ENCODE assay signal across 29 mouse cellular contexts in the genomic region with DNA sequence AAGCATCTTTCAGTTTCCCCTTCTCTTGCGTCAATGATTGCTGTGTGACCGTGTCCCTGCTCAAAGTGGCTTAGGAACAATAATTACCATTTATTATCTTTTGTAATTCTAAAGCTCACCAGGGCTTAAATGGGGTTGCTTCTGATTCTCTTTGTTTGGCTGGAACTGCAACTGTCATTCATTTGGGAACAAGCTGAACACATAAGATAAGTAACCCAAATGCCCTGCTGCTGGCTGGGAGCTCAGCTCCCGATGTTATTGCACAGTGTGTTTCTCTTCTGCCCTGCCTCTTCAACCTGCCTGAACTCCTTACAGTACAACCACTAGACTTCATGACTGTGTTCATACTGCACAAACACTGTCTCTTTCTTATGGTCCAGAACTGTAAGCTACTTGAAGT. TPM values are rescaled to one million over a fixed set of nuclear protein-coding genes. Genes with fewer than 3 reads are reported as not detected.
DNase-seq lines count a peak whose midpoint lies in the region; ATAC-seq lines count a peak whose summit lies in the region.
"Had no signal": no experiment of that assay in that cellular context is flagged by ENCODE, and none has a peak within 500 bp of the region (broad histone marks: within the 10 kb centered on the region; RNA-seq: fewer than 3 reads in every experiment).

No protein-coding gene starts in this region.

- H3K4me3 ChIP-seq in forebrain, embryonic 14.5 days (ENCODE audit: low read depth, low read length), result no peak overlapping the region
- no peak overlapping the region for H3K4me3 ChIP-seq in forebrain, embryonic 10.5 days
- no peak overlapping the region for H3K4me3 ChIP-seq in midbrain, embryonic 11.5 days (ENCODE audit: low read depth, low read length)
- no peak overlapping the region for H3K4me3 ChIP-seq in midbrain, embryonic 10.5 days
- no peak overlapping the region for H3K4me3 ChIP-seq in midbrain, embryonic 14.5 days (replicated peaks; ENCODE audit: low read depth, low read length)
- H3K4me3 ChIP-seq: embryonic facial prominence, embryonic 15.5 days; erythroblast, embryonic 14.5 days; gastrocnemius, adult 2 months; heart, embryonic 12.5 days; hindbrain, embryonic 12.5 days had no signal

- peak; percentile 15 for DNase-seq in forebrain, embryonic 14.5 days (ENCODE audit: low spot score)
- no peak for DNase-seq in forebrain, embryonic 10.5 days (ENCODE audit: extremely low spot score, low spot score)
- DNase-seq in midbrain, embryonic 11.5 days (ENCODE audit: low spot score, missing footprints), result no peak
- DNase-seq in midbrain, embryonic 10.5 days (ENCODE audit: low spot score), result no peak
- peak; percentile 42 for DNase-seq in midbrain, embryonic 14.5 days
- DNase-seq in left cerebral cortex, postnatal 10 days (ENCODE audit: extremely low spot score in 1 of 2, low spot score in 2 of 2), result no peak
- DNase-seq: adrenal gland, postnatal 14 days; cerebellum, adult 11 months; cerebellum, adult 8-10 months; cerebellum, postnatal 14 days; embryo, embryonic 11 days; gastrocnemius, adult 2 months; gastrocnemius, postnatal 25 days; heart, postnatal 4 days had no signal

- no peak overlapping the region for H3K9ac ChIP-seq in forebrain, embryonic 14.5 days (ENCODE audit: low read length)
- no peak overlapping the region for H3K9ac ChIP-seq in midbrain, embryonic 11.5 days (ENCODE audit: low read length)
- H3K9ac ChIP-seq in midbrain, embryonic 14.5 days (replicated peaks; ENCODE audit: low read length), result no peak overlapping the region
- H3K9ac ChIP-seq: embryonic facial prominence, embryonic 15.5 days; heart, embryonic 12.5 days; hindbrain, embryonic 12.5 days had no signal

- 48% methylated on average over 3 of the region's 3 CpGs for WGBS in forebrain, embryonic 14.5 days
- 59% methylated on average over 3 of the region's 3 CpGs for WGBS in forebrain, embryonic 10.5 days
- WGBS in midbrain, embryonic 11.5 days, result 44% methylated on average over 3 of the region's 3 CpGs
- 51% methylated on average over 3 of the region's 3 CpGs for WGBS in midbrain, embryonic 10.5 days
- 16% methylated on average over 3 of the region's 3 CpGs for WGBS in midbrain, embryonic 14.5 days

- H3K27me3 ChIP-seq in forebrain, embryonic 14.5 days (replicated peaks; ENCODE audit: control insufficient read depth, insufficient read depth, low read length), result no peaks in the 10 kb centered on the region
- H3K27me3 ChIP-seq in forebrain, embryonic 10.5 days (ENCODE audit: poor library complexity, severe bottlenecking), result no peaks in the 10 kb centered on the region
- H3K27me3 ChIP-seq in midbrain, embryonic 11.5 days (ENCODE audit: control insufficient read depth, insufficient read depth, low read length), result no peaks in the 10 kb centered on the region
- no peaks in the 10 kb centered on the region for H3K27me3 ChIP-seq in midbrain, embryonic 10.5 days (ENCODE audit: low read depth, poor library complexity, severe bottlenecking)
- no peaks in the 10 kb centered on the region for H3K27me3 ChIP-seq in midbrain, embryonic 14.5 days (ENCODE audit: control insufficient read depth, insufficient read depth, low read length)
- H3K27me3 ChIP-seq: embryonic facial prominence, embryonic 15.5 days; heart, embryonic 12.5 days; hindbrain, embryonic 12.5 days had no signal

- H3K36me3 ChIP-seq in forebrain, embryonic 14.5 days (ENCODE audit: control insufficient read depth, insufficient read depth, low read length), result no peaks in the 10 kb centered on the region
- no peaks in the 10 kb centered on the region for H3K36me3 ChIP-seq in forebrain, embryonic 10.5 days (replicated peaks)
- no peaks in the 10 kb centered on the region for H3K36me3 ChIP-seq in midbrain, embryonic 11.5 days (ENCODE audit: control insufficient read depth, insufficient read depth, low read length)
- H3K36me3 ChIP-seq in midbrain, embryonic 10.5 days, result no peaks in the 10 kb centered on the region
- H3K36me3 ChIP-seq in midbrain, embryonic 14.5 days (ENCODE audit: control insufficient read depth, insufficient read depth, low read length), result no peaks in the 10 kb centered on the region
- H3K36me3 ChIP-seq: embryonic facial prominence, embryonic 15.5 days; heart, embryonic 12.5 days; hindbrain, embryonic 12.5 days had no signal

- H3K4me1 ChIP-seq in forebrain, embryonic 14.5 days (ENCODE audit: control insufficient read depth, insufficient read depth, low read length), result no peaks in the 10 kb centered on the region
- no peaks in the 10 kb centered on the region for H3K4me1 ChIP-seq in forebrain, embryonic 10.5 days
- no peaks in the 10 kb centered on the region for H3K4me1 ChIP-seq in midbrain, embryonic 11.5 days (ENCODE audit: control insufficient read depth, insufficient read depth, low read length)
- no peaks in the 10 kb centered on the region for H3K4me1 ChIP-seq in midbrain, embryonic 10.5 days
- H3K4me1 ChIP-seq in midbrain, embryonic 14.5 days (ENCODE audit: control insufficient read depth, insufficient read depth, low read length), result no peaks in the 10 kb centered on the region
- H3K4me1 ChIP-seq: embryonic facial prominence, embryonic 15.5 days; heart, embryonic 12.5 days; hindbrain, embryonic 12.5 days had no signal

- no peak overlapping the region for H3K27ac ChIP-seq in forebrain, embryonic 14.5 days (ENCODE audit: low read depth, low read length)
- H3K27ac ChIP-seq in forebrain, embryonic 10.5 days, result no peak overlapping the region
- H3K27ac ChIP-seq in midbrain, embryonic 11.5 days (ENCODE audit: low read depth, low read length), result no peak overlapping the region
- no peak overlapping the region for H3K27ac ChIP-seq in midbrain, embryonic 10.5 days (replicated peaks)
- H3K27ac ChIP-seq in midbrain, embryonic 14.5 days (replicated peaks; ENCODE audit: low read depth, low read length), result no peak overlapping the region
- H3K27ac ChIP-seq: embryonic facial prominence, embryonic 15.5 days; gastrocnemius, adult 2 months; hindbrain, embryonic 12.5 days had no signal

- intact Hi-C loops in left cerebral cortex, postnatal 10 days (cut with DNase I), result no loop called here

- no peak overlapping the region for H3K4me2 ChIP-seq in forebrain, embryonic 14.5 days (ENCODE audit: low read length)
- H3K4me2 ChIP-seq in midbrain, embryonic 11.5 days, result no peak overlapping the region
- H3K4me2 ChIP-seq in midbrain, embryonic 14.5 days (ENCODE audit: low read length), result no peak overlapping the region
- H3K4me2 ChIP-seq: embryonic facial prominence, embryonic 15.5 days; heart, embryonic 12.5 days; hindbrain, embryonic 12.5 days had no signal

- no peaks in the 10 kb centered on the region for H3K9me3 ChIP-seq in forebrain, embryonic 14.5 days (replicated peaks; ENCODE audit: control insufficient read depth, low read length)
- H3K9me3 ChIP-seq in forebrain, embryonic 10.5 days, result no peaks in the 10 kb centered on the region
- no peaks in the 10 kb centered on the region for H3K9me3 ChIP-seq in midbrain, embryonic 11.5 days (ENCODE audit: control insufficient read depth, low read length)
- no peaks in the 10 kb centered on the region for H3K9me3 ChIP-seq in midbrain, embryonic 10.5 days (replicated peaks)
- H3K9me3 ChIP-seq in midbrain, embryonic 14.5 days (ENCODE audit: control insufficient read depth, low read length), result no peaks in the 10 kb centered on the region
- H3K9me3 ChIP-seq: embryonic facial prominence, embryonic 15.5 days; heart, embryonic 12.5 days; hindbrain, embryonic 12.5 days had no signal

- ATAC-seq in forebrain, embryonic 14.5 days, result peak; percentile 50; the same call in 1 of the 2 replicates
- peak; percentile 48; the same call in 1 of the 2 replicates for ATAC-seq in midbrain, embryonic 11.5 days (ENCODE audit: low FRiP score)
- no peak; the same call in 1 of the 2 replicates for ATAC-seq in midbrain, embryonic 14.5 days (ENCODE audit: low FRiP score, low TSS enrichment)
- no peak for ATAC-seq in activated CD4-positive, CD25-positive, alpha-beta regulatory T cell, adult 4 months
- ATAC-seq: hindbrain, embryonic 16.5 days; inflammation-experienced regulatory T-cells, adult 6 months had no signal

RNA-seq across cellular contexts. Expression of a gene that starts 41.0 kb away (rescaled TPM):
- not detected in 2 replicates for polyA plus RNA-seq in forebrain, embryonic 14.5 days (2014; fragmentation: Nextera tagmentation; extraction: Ambion mirVana)
- not detected in 2 replicates for polyA plus RNA-seq in forebrain, embryonic 10.5 days (2016; fragmentation: Nextera tagmentation; extraction: Ambion mirVana)
- polyA plus RNA-seq in midbrain, embryonic 11.5 days (2014; fragmentation: Nextera tagmentation; extraction: Ambion mirVana), result not detected in 2 replicates
- not detected in 2 replicates for polyA plus RNA-seq in midbrain, embryonic 10.5 days (2016; fragmentation: Nextera tagmentation; extraction: Ambion mirVana)
- not detected in 2 replicates for polyA plus RNA-seq in midbrain, embryonic 14.5 days (2014; fragmentation: Nextera tagmentation; extraction: Ambion mirVana)
- total RNA-seq in left cerebral cortex, postnatal 10 days (2021), result not detected
- polyA plus RNA-seq in activated CD4-positive, CD25-positive, alpha-beta regulatory T cell, adult 4 months (2017; shearing (Covaris generic)), result not detected
- total RNA-seq: adrenal gland, adult 18-20 months; adrenal gland, postnatal 14 days; common myeloid progenitor, adult 5-6 weeks; gastrocnemius, adult 2 months; gastrocnemius, postnatal 25 days; granulocyte monocyte progenitor cell, adult 5-6 weeks; heart, adult 8-10 months; heart, postnatal 4 days; MEL had no signal
- polyA plus RNA-seq: C2C12; embryonic facial prominence, embryonic 11.5 days; embryonic facial prominence, embryonic 15.5 days; erythroblast, embryonic 14.5 days; heart, embryonic 12.5 days; heart, embryonic 16.5 days; hindbrain, embryonic 12.5 days; hindbrain, embryonic 16.5 days; inflammation-experienced regulatory T-cells, adult 6 months had no signal

Comparison
In these comparisons a context has a peak if more than half of its experiments do, and no peak if none do; other contexts are left out.
1. ATAC-seq: peak in forebrain, embryonic 14.5 days (single experiment) and midbrain, embryonic 11.5 days (single experiment); none in midbrain, embryonic 14.5 days (single experiment) and activated CD4-positive, CD25-positive, alpha-beta regulatory T cell, adult 4 months (single experiment).
2. DNase-seq: peak in forebrain, embryonic 14.5 days (single experiment) and midbrain, embryonic 14.5 days (single experiment); none in forebrain, embryonic 10.5 days (single experiment), midbrain, embryonic 11.5 days (single experiment), midbrain, embryonic 10.5 days (single experiment) and left cerebral cortex, postnatal 10 days (0 of 2).